Mouse (Mus musculus) thymus, postnatal 0 days (tissue): ENCODE results near the gene Adamtsl4. TPM values are rescaled to one million over a fixed set of nuclear protein-coding genes. Genes with fewer than 3 reads are reported as not detected.
"Not testable (repeated sequence)": the region's sequence is repeated elsewhere in the genome, so short reads cannot be mapped to it uniquely, and the experiment has no call there.

Source experiments
- DNase-seq: peaks from one replicate; pipeline ENCODE4 v3.0.0-alpha.2; 2015; ENCODE audit warnings: low spot score
- polyA plus RNA-seq: library from polyadenylated mRNA; unstranded; fragments of >200 nt; fragmentation: Nextera tagmentation; extraction: Ambion mirVana; gene quantifications from 2 replicates; pipeline ENCODE4 v1.2.1, GENCODE M21; 2015

Gene Adamtsl4
- polyA plus RNA-seq, 1 experiment from 2014 or later = 2.0 TPM

DNA sequence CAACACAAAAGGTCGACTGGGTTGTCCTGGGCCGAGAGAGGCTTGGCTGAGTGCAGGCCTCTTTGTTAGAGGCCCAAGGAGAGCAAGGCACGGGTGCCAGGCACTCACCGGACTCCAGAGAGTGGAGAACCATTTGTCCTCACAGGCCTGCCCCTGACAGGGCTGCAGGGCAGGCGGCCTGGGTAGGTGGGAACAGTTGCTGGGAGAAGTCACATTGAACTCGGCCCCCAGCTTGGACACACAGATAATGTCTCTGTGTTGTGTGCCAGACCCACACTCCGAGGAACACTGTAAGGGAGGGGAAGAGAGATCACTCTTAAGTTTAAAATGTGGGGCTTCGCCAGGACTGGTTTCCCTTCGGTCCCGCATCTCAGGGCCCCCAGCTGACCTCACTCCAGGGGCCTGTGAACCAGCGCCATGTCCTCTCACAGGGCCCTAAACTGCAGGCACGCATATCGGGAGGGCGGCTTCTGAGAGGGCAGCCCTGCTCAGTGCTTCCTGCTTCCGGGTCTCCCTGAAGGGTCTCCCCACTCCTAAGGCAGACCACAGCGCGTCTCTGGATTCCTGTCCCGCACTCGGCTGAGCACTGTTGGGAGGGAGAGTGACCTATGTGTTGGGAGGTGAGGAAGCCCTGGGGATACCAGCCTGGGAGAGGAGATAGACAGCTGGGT lies 10.2 kb downstream of the Adamtsl4 start:
- DNase-seq = no peak

DNA sequence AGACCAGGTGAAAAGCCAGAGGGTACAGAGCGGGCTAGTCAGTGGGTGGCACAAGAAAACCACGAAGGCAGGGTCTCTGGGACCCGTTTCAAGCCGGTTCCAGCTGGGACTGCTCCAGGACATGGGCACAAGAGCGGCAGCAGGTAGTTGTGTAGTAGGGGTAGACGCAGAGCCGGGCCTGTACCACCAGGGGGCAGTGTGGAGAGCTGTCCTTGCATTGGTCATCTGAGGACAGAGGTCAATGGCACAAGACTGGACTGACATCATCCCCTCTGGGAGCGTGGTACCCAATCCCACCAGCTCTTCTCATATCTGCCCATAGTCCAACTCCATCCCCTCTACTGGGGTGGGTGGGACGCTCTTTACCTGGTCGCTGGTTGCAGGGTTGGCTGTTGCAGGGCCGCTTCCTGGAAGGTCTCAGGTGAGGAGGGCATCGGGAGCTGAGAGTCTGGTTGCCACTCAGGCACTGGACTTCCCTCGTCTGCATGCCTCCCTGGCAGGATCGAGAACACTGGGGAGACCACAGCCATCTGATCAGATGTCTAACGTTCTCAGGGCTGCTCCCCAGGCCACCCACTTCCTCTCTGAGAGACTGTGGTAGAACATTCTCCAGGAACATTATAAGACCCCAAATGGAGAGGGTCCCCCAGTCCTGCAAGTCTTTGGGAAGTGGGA lies 10.8 kb downstream of the Adamtsl4 start:
- peak; percentile 52 for DNase-seq

DNA sequence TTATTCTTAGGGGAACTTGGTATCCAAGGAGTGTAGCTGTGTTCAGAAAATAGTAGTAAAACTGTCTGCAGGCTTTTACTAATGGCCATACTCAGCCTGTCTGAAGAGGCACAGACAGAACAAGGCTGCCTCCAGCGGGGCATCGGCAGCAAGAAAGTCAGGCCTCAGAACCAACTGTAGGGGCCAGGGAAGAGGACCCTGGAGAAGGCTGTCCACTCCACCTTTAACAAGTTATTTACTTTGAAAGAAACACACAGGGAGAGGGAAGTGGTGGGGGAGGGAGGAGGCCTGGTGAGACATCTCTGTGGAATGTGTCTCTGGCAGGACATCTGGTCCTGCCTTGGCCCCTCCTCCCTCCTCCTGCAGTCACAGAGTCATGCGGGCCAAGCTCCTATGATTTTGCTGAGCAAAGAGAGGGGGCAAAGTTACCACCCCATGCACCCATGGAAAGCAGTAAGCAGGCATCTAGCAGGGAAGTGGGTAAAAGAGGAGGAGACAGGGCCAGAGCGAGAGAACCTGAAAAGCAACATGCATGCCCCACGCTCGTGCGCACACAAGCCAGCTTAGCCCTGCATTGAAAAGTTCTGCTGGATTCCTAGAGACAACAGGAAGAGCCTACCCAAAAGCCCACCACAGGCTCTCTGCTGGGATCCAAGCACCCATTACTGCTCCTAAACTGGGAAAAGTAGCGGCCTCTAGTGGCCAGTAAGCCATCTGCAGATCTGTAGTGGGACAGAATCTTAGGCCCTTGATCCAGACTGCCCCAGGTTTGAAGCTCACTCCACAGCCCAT lies 12.2 kb downstream of the Adamtsl4 start:
- DNase-seq = peak; percentile 79

DNA sequence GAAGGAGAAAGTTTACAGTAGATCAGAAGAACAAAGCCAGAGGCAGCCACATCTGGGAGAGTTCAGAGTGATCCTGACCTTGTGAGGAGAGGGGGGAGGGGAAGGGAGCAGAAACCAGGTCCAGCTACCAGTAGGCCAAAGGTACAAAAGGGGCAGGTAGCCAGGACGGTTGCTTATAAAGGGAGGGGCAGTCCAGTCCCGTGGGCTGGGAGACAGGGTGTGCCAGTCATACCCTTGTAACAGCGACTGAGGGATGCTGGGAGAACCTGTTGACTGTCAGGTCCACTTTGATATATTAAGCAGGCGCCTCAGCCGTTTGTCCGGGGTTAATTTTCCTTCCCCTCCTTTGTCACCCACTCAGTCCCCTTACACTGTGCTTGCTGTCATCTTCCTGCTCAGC lies 12.9 kb downstream of the Adamtsl4 start:
- DNase-seq = peak; percentile 40

DNA sequence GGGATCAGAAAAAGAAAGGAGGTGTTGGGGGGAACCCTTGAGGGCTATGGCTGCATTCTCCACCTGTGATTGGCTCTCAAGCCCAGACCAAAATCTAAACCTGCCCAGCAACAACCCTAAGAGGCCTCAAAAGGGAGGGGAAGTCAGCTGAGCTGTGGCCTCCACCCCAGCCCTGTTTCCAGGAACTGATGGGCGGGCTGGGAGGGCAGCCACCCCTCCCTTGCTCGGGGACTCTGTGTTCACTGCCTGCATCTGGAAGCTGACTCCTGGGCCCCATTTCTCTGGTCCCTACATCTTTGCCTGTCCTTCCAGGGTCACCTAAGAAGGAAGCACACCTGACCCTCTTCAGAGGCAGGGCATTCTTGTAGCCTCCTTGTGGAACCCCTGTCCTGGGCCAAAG lies 13.5 kb downstream of the Adamtsl4 start:
- DNase-seq = peak; percentile 93

DNA sequence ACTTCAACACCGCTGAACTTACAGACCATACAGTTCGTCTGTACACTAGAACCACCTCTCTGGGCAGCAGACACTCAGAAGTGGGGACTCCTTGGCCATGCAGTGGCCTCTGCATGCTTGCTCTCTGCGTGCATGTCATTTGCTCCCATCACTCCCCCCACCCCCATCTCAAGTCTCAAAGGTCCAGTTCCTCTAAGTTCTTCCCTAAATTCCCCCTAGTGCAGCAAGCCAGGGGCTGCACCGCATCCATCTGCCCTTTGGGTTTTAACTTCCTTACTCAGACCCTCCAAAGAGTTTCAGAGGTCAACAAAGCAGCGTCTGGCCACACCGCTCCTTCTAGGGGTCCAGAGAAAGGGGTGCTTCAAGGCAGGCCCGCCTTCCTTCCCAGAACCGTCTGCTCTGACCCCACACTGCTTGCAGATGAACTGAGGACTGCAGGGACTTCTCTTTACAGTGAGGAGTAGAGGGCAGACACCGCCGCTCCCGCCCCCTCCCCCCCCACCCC lies 14.0 kb downstream of the Adamtsl4 start:
- peak; percentile 36 for DNase-seq

DNA sequence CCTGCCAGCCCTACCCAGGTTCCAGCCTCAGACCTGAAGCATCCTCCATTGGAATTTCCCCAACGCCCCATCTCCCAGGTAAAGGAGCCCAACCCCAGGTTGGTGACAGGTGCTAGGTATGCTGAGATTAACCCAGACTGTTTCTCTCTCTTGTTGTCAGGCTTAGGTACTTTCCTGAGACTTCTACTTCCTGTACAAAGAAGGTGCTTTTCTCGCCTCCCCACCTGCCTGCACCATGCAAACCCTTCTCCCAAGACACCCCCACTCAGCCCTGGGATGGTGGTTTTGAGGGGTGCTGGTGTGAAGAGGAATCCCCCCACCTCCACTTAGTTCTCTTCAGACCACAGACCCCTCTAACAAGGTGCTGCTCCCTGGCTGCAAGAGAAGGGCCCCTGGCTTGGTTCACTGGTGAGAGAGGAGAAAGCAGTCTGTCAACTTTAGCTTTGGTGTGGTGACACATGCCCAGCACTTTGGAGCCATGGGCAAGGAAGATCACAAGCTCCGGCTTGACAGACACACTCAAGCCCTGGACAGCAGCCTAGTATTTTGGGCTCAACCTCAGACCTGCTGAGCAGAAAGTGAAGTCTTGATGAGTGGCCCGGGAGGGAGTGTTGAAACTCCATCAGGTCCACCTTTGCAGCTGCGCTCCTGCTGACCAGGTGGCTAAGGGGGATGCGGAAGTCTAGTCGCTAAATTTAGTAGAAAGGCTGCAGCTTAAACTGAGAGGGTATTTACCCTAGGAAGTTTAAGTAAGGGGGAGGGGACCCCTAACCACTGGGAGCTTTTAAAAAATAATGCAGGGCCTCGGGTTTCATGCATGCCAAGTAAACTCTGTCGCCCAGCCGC lies 14.6 kb downstream of the Adamtsl4 start:
- peak; percentile 66 for DNase-seq

DNA sequence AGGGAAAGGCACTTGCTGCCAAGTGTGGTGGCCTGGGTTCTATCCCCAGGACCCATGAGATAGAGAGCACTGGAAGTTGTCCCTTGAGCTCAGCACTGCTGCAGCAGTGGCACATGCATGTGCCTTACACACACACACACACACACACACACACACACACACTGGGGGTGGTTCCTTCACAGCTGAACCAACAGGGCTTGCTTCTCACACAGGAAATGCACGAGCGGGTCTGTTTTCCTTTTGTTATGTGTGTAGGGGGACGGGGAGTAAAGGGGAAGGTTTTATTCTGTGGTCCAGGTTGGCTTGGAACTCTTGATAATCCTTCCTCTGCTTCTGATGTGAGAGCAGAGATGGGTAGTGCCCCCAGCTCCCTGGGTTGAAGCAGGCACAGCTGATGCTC lies 15.3 kb downstream of the Adamtsl4 start:
- peak; percentile 79 for DNase-seq

DNA sequence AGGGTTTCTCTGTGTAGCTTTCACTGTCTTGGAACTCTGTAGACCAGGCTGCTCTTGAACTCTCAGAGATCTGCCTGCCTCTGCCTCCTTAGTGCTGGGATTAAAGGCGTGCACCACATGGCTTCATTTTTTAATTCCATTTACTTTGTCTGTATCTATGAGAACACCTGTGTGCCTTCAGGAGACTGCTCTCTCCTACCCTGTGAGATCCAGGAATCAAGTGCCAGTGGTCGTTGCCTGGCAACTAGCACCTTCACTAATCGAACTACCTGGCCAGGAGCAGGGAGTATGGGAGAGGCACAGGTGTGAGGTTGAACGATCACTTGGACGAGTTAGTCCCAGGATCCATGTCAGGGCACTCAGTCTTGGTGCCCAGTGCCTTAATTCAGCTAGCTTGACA lies 16.5 kb downstream of the Adamtsl4 start:
- no peak for DNase-seq

DNA sequence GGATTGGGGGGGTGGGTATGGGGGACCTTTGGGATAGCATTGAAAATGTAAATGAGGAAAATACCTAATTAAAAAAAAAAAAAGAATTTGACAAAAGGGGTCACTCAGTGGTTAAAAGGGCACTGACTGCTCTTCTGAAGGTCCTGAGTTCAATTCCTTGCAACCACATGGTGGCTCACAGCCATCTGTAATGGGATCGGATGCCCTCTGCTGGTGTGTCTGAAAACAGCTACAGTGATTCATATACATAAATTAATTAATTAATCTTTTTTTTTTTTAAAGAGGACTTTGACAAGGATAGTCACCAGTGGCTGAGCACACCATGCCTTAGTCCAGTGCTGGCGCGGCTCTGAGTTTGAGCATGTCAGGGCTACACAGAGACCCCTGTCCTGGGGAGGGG lies 17.3 kb downstream of the Adamtsl4 start:
- DNase-seq = not testable (repeated sequence)

DNA sequence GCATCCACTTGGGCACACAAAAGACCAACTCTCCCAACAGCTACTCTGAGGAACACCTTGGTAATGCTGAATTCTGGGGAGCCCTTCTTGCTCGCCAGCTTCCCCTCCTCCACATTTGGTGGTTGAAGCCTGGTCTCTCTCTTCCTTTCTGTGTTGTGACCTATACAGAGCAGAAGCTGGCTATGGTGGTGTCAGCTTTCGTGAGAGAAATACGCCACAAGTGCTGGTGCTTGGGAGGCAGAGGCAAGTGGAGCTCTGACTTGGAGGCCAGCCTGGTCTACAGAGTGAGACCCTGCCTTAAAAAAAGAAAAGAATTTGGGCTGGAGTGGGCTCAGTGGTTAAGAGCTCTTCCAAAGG lies 18.4 kb downstream of the Adamtsl4 start:
- DNase-seq = peak; percentile 42

DNA sequence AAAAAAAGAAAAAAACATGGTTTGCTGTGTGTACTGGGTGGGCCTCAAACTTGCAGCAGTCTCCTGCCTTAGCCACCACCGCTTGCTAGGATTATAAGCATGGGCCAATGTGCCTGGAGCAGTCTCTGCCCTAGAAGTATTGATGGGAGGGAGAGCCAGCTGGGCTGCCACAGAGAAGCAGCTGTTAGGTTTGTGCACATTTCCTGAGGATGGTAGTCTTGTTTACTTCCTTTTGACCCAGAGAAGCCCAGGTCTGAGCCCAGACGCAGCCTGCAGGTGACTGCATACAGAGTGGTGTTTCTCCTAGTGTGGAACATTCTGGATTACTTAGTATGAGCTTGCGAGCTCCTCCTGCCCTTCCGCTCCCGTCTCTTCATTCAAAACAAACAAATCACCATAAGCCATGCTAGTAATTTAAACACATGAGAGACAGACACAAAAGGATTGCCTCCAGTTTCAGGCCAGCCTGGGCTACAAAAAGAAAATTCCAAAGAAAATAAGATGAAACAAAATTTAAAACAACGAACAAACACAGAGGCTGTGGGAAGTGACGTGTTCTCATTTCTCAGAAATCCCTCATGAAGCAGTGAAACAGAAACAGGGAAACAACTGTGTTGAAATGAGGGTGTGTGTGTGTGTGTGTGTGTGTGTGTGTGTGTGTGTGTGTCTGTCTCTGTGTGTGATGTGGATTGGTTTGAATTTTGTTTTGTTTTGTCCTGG lies 19.0 kb downstream of the Adamtsl4 start:
- peak; percentile 89 for DNase-seq

DNA sequence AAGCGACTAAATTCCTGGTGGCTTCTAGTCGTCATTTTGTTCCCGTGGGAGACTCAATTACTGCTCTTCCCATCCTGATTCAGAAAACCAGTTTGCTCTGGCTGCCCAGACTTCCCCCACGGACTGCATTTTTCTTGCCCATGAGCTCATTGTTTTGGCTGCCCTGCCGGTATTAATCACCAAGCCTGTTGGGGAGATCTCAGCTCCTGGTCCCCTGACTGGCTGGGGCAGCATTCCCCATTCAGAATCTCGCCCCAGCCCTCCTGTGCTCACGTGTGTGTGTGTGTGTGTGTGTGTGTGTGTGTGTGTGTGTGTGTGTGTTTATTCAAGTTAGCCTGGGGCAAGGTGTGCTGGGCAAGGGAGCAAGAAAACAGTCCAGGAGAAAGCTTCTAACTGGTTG lies 19.7 kb downstream of the Adamtsl4 start:
- DNase-seq = no peak

DNA sequence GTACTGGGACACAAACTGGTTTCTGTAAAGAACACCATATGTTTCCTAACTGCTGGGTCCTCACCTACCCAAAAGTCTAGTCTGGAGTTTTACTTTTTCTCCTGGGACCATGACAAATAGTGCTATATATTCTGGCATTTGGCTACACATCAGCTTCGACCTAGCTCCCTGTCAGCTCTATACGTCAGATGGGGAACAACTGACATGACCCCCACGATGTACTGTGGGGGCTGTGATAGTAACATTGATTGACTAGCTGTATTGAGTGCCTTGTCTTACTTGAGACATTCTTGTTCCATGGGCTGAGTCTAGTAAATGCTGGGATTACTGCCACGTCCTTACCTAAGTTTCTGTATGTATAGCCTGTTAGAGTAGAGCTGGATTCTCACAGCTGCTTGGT lies 20.2 kb downstream of the Adamtsl4 start:
- no peak for DNase-seq

DNA sequence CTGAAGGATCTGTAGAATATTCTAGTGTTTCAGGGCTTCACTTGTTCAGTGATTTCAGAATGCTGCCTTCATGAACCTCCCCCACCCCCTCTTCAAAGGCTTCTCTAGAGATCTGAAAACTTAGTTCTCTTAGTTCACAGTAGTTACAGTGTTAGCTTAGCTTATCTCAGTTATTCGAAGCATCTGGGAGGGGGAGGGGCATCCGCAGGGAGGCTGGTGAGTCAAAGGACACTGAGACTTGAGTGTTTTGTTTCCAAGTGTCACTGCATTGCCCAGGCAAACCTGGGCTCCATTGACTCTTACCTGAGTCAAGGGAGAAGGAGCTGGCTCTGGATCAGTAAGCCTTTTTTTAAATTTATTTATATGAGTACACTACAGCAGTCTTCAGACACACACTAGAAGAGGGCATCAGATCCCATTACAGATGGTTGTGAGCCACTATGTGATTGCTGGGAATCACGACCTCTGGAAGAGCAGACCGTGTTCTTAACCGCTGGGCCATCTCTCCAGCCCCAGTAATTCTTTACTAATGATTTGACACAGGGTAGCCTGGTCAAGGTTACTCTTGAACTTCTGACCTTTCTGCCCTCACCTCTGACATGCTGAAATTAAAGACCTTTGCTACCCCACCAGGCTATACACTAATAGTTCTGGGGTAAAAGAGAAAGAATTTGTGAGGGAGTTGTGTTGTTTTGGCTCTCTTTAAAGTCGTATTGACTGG lies 21.4 kb downstream of the Adamtsl4 start:
- peak; percentile 84 for DNase-seq

DNA sequence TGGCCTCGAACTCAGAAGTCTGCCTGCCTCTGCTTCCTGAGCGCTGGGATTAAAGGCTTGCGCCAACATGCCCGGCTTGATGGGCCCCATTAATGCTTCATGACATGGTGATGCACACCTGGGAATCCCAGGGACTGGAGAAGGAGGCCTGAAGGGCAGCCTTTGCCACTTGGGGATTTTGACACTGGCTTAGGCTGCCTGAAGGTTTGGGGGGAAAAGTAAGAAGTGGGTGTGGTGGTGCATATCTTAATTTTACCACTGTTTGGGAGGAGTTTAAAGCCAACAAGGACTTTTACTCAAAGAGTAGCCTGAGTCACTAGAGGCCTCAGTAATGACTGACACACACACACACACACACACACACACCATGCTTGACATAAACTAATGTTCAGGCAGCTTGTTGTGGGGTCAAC lies 22.8 kb downstream of the Adamtsl4 start:
- DNase-seq = no peak

DNA sequence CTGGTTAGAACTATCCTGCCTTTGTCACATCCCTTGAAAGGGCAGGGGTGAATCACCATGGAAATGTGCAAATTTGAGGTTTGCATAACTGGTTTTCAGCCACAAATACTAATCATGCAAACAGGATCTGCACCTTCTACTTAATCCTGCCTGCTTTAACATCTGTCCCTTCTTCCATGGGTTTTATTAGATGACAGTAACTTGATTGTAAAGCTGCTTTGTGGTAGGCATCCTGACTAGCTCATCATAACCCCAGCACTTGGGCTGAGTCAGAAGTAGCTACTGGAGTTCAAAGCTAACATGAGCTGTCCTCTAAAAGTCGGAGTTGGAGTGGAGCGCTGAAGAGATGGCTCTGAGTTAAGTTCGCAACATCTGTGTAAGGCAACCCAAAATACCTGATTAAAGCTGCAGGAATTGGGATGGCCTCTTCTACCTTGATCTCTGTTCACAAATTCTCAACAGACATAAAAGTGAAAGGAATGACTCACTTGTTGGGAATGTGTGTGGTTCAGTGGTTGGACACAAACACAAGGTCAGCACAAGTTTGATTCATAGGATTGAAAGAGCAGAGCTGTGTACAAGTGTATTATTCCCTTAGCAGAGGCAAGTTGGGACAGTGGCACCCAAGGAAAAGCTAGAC lies 23.6 kb downstream of the Adamtsl4 start:
- DNase-seq = no peak

DNA sequence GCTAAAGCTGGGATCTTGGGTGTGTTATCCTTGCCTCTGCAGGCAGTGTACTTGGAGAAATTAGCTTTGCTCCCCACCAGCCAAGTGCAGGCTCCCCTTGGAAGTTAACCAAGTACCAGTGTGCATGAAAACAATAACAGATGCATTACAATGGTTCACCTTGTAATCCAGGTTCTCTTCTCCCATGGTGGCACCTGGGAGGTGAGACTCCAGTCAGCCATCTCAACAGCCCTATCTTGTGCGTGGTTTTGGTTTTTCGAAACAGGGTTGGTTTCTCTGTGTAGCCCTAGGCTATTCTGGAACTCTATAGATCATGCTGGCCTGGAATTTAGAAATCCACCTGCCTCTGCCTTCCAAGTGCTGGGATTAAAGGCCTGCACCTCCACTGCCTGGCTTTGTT lies 24.2 kb downstream of the Adamtsl4 start:
- no peak for DNase-seq

DNA sequence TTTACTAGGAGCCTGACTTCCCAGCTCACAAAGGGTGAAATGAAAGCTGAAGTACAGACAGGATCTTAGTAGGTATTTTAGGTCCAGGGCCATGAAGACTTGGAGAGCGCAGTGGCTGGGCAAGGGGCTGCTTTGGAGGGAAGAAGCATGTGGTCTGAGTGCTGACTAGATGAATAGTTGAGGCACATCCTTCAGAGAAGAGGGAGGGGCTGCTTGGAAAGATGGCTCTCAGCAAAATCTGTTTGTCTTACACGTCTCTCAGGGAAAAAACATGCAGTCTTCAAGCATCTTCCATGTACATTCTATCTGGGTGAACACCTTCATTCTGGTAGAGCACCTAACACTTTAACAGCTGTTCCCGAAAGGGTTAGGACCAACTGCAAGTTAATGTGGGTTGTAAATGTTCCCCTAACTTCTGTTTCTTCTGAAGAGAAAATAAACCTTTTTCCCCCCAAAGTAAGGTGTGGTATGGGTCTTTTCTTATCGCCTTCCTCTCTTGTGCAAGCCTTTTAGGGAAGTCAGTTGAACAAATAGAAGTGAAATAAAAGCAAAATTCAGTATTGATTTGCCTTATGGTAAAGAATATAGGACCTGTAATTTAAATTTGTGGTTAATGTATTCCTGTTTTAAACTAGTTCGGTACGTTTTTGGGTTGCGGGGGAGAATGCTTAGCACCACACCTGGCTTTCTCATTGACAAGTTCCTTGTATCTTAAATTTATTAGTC lies 24.8 kb downstream of the Adamtsl4 start:
- no peak for DNase-seq
